31 mouse cellular contexts compared by ENCODE assay signal in the genomic region with DNA sequence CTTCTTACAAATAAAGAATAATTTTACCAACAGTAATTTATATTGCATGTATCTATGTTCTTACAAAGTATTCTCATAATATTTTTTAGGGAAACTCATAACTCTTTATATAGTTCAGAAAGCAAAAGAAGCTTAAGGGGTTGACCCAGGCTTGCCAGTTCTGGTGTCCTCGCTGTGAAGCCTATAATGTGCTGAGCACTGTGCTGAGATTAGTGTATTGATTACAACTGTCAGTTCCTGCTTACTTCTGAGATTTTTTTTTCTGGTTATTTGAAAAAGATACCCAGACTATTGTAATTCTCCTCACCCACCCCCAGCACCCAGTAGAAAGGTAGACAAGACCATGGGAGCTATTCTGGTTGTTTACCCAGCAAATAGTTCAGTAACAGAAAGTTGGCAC. TPM values are rescaled to one million over a fixed set of nuclear protein-coding genes. Genes with fewer than 3 reads are reported as not detected.
DNase-seq lines count a peak whose midpoint lies in the region; ATAC-seq and TF ChIP-seq lines count a peak whose summit lies in the region.
"Had no signal": no experiment of that assay in that cellular context is flagged by ENCODE, and none has a peak within 500 bp of the region (broad histone marks: within the 10 kb centered on the region; RNA-seq: fewer than 3 reads in every experiment).

No protein-coding gene starts in this region.

- ATAC-seq in heart, embryonic 12.5 days (ENCODE audit: insufficient number of reproducible peaks, low FRiP score), result no peak
- no peak for ATAC-seq in liver, postnatal 0 days
- ATAC-seq in stomach, postnatal 0 days (ENCODE audit: low FRiP score, low TSS enrichment), result no peak
- ATAC-seq: activated CD4-positive, CD25-positive, alpha-beta regulatory T cell, adult 4 months; hindbrain, postnatal 0 days; intestine, embryonic 16.5 days had no signal

- no peak for TF ChIP-seq CTCF in liver, adult 2 months (IDR thresholded peaks at IDR 0.05; ENCODE audit: low read depth, low read length)
- TF ChIP-seq CTCF in liver, postnatal 0 days (IDR thresholded peaks at IDR 0.05; ENCODE audit: low read depth), result no peak
- TF ChIP-seq CTCF in stomach, postnatal 0 days (IDR thresholded peaks at IDR 0.05; ENCODE audit: low read depth), result no peak

- H3K4me1 ChIP-seq in heart, embryonic 12.5 days (replicated peaks), result peaks cover 47% of the 10 kb centered on the region
- H3K4me1 ChIP-seq in liver, adult 2 months (ENCODE audit: control insufficient read depth, insufficient read depth, low read length), result peaks cover 38% of the 10 kb centered on the region
- H3K4me1 ChIP-seq in liver, postnatal 0 days (ENCODE audit: insufficient read depth), result peaks cover 47% of the 10 kb centered on the region
- H3K4me1 ChIP-seq in stomach, postnatal 0 days (replicated peaks; ENCODE audit: control insufficient read depth, insufficient read depth), result no peaks in the 10 kb centered on the region; the same call in 1 of the 2 replicates

- no peak overlapping the region for H3K9ac ChIP-seq in heart, embryonic 12.5 days
- H3K9ac ChIP-seq in liver, adult 2 months (ENCODE audit: low read depth, low read length), result no peak overlapping the region
- H3K9ac ChIP-seq in liver, postnatal 0 days (replicated peaks), result no peak overlapping the region
- no peak overlapping the region for H3K9ac ChIP-seq in stomach, postnatal 0 days (ENCODE audit: low read length)
- H3K9ac ChIP-seq: forebrain, embryonic 12.5 days; limb, embryonic 12.5 days; liver, embryonic 15.5 days had no signal

- H3K4me2 ChIP-seq in heart, embryonic 12.5 days, result peak overlapping the region; percentile 27; the same call in 1 of the 2 replicates
- H3K4me2 ChIP-seq in liver, postnatal 0 days (ENCODE audit: low read depth, low read length), result 0 out of 2 replicates have a peak overlapping the region, but pooled peaks have one; percentile 15
- H3K4me2 ChIP-seq in stomach, postnatal 0 days (replicated peaks; ENCODE audit: low read depth), result no peak overlapping the region
- H3K4me2 ChIP-seq: embryonic facial prominence, embryonic 13.5 days; forebrain, embryonic 12.5 days; limb, embryonic 12.5 days had no signal

- 52% methylated on average over 1 of the region's 1 CpGs for WGBS in heart, embryonic 12.5 days
- WGBS in liver, adult 2 months, result 9% methylated on average over 1 of the region's 1 CpGs
- WGBS in liver, postnatal 0 days (ENCODE audit: insufficient replicate concordance), result 38% methylated on average over 1 of the region's 1 CpGs
- 32% methylated on average over 1 of the region's 1 CpGs for WGBS in stomach, postnatal 0 days

- no peaks in the 10 kb centered on the region for H3K27me3 ChIP-seq in heart, embryonic 12.5 days (replicated peaks)
- H3K27me3 ChIP-seq in liver, adult 2 months (ENCODE audit: control insufficient read depth, insufficient read depth, low read length), result no peaks in the 10 kb centered on the region
- H3K27me3 ChIP-seq in liver, postnatal 0 days (ENCODE audit: insufficient read depth, low read length), result no peaks in the 10 kb centered on the region
- H3K27me3 ChIP-seq in stomach, postnatal 0 days (ENCODE audit: control insufficient read depth, insufficient read depth, low read length), result no peaks in the 10 kb centered on the region
- H3K27me3 ChIP-seq: embryonic facial prominence, embryonic 13.5 days; forebrain, embryonic 12.5 days; limb, embryonic 12.5 days; liver, embryonic 15.5 days had no signal

- no peak for TF ChIP-seq POLR2A in liver, adult 2 months (IDR thresholded peaks at IDR 0.05; ENCODE audit: extremely low read depth, insufficient read depth, low read length)

- DNase-seq in heart, adult 8-10 months (ENCODE audit: low spot score), result no peak
- DNase-seq in liver, adult 2 months (ENCODE audit: extremely low read depth, low read depth, low spot score), result peak; percentile 80
- no peak for DNase-seq in liver
- DNase-seq in liver, postnatal 0 days, result no peak
- DNase-seq in stomach, postnatal 0 days (ENCODE audit: low spot score), result no peak
- DNase-seq in left cerebral cortex, adult 9 months (ENCODE audit: low spot score in 2 of 2), result no peak
- DNase-seq in adrenal gland, adult 2 months, result no peak
- DNase-seq: adrenal gland, postnatal 10 days; cerebellum, adult 8-10 months; cerebellum, postnatal 36 days; embryo, embryonic 11 days; gastrocnemius, postnatal 25 days; kidney, postnatal 25 days; layer of hippocampus, postnatal 36 days; right cerebral cortex, postnatal 14 days; thymus, adult 2 months had no signal

- no peak for TF ChIP-seq EP300 in liver, postnatal 0 days (IDR thresholded peaks at IDR 0.05; ENCODE audit: low read depth)
- TF ChIP-seq EP300 in stomach, postnatal 0 days (optimal IDR thresholded peaks at IDR 0.05), result no peak

- no peak overlapping the region for H3K4me3 ChIP-seq in heart, embryonic 12.5 days
- no peak overlapping the region for H3K4me3 ChIP-seq in liver, adult 2 months (ENCODE audit: insufficient read depth, low read depth, low read length)
- no peak overlapping the region for H3K4me3 ChIP-seq in liver, postnatal 0 days (ENCODE audit: low read depth, low read length)
- no peak overlapping the region for H3K4me3 ChIP-seq in stomach, postnatal 0 days (ENCODE audit: low read depth, low read length)
- H3K4me3 ChIP-seq: embryonic facial prominence, embryonic 13.5 days; erythroblast, embryonic 14.5 days; forebrain, embryonic 12.5 days; hindbrain, embryonic 10.5 days; layer of hippocampus, adult 2 months; limb, embryonic 12.5 days; liver, embryonic 15.5 days; midbrain, embryonic 10.5 days had no signal

- H3K79me2 ChIP-seq in liver, adult 2 months (ENCODE audit: control insufficient read depth, insufficient read depth, low read length), result peaks cover 22% of the 10 kb centered on the region; the same call in 1 of the 2 replicates

- H3K27ac ChIP-seq in heart, embryonic 12.5 days (ENCODE audit: poor library complexity, severe bottlenecking), result peak overlapping the region; percentile 73
- H3K27ac ChIP-seq in liver, adult 2 months (replicated peaks; ENCODE audit: insufficient read depth, low read depth, low read length), result peak overlapping the region; percentile 44
- H3K27ac ChIP-seq in liver, postnatal 0 days (ENCODE audit: low read depth), result peak overlapping the region; percentile 60; the same call in 1 of the 2 replicates
- peak overlapping the region; percentile 54; the same call in 1 of the 2 replicates for H3K27ac ChIP-seq in stomach, postnatal 0 days (replicated peaks)
- H3K27ac ChIP-seq: embryonic facial prominence, embryonic 13.5 days; forebrain, embryonic 12.5 days; hindbrain, embryonic 10.5 days; hindbrain, postnatal 0 days; layer of hippocampus, adult 2 months; limb, embryonic 12.5 days; midbrain, embryonic 10.5 days had no signal

- no peaks in the 10 kb centered on the region for H3K9me3 ChIP-seq in heart, embryonic 12.5 days (replicated peaks)
- H3K9me3 ChIP-seq in liver, postnatal 0 days (ENCODE audit: low read length), result no peaks in the 10 kb centered on the region
- H3K9me3 ChIP-seq in stomach, postnatal 0 days (ENCODE audit: control insufficient read depth, low read length), result no peaks in the 10 kb centered on the region
- H3K9me3 ChIP-seq: embryonic facial prominence, embryonic 13.5 days; forebrain, embryonic 12.5 days; G1E; hindbrain, embryonic 10.5 days; limb, embryonic 12.5 days; liver, embryonic 15.5 days; midbrain, embryonic 10.5 days had no signal

- peaks cover 35% of the 10 kb centered on the region for H3K36me3 ChIP-seq in heart, embryonic 12.5 days
- peaks cover 21% of the 10 kb centered on the region for H3K36me3 ChIP-seq in liver, adult 2 months (ENCODE audit: control insufficient read depth, insufficient read depth, low read length)
- peaks cover 21% of the 10 kb centered on the region for H3K36me3 ChIP-seq in liver, postnatal 0 days (replicated peaks; ENCODE audit: insufficient read depth, low read length)
- peaks cover 9% of the 10 kb centered on the region; the same call in 1 of the 2 replicates for H3K36me3 ChIP-seq in stomach, postnatal 0 days (ENCODE audit: control insufficient read depth, insufficient read depth, low read length)

RNA-seq across cellular contexts. Expression of a gene that starts 4.2 kb away (rescaled TPM):
- polyA plus RNA-seq in heart, embryonic 12.5 days (2016; fragmentation: Nextera tagmentation; extraction: Ambion mirVana), result 119 and 127 TPM in 2 replicates
- total RNA-seq in heart, adult 8-10 months (2022), result 100 to 1,000 TPM in 2 of 4 experiments, 10 to 100 TPM in 2; 89.6 to 104 (median 99.6) TPM
- total RNA-seq in liver, adult 2 months (2014; rRNA removed), result 69.9 and 74.3 TPM in 2 replicates
- 12.8 and 13.6 TPM in 2 replicates for polyA plus RNA-seq in liver, adult 2 months (2012; rRNA removed)
- 38.4 and 42.5 TPM in 2 replicates for polyA plus RNA-seq in liver, postnatal 0 days (2015; fragmentation: Nextera tagmentation; extraction: Ambion mirVana)
- polyA plus RNA-seq in stomach, postnatal 0 days (2015; fragmentation: Nextera tagmentation; extraction: Ambion mirVana), result 59.2 and 65.6 TPM in 2 replicates
- 100 to 1,000 TPM in 1 of 2 experiments, 10 to 100 TPM in 1; 91.1 to 109 TPM for total RNA-seq in adrenal gland, adult 2 months (2021)
- 17.1 and 20.0 TPM in 2 replicates for polyA plus RNA-seq in adrenal gland, adult 2 months (2012; rRNA removed)

RNA-seq across cellular contexts. Expression of a gene that starts 18.9 kb away (rescaled TPM):
- 148 TPM in 2 replicates for polyA plus RNA-seq in heart, embryonic 12.5 days (2016; fragmentation: Nextera tagmentation; extraction: Ambion mirVana)
- total RNA-seq in heart, adult 8-10 months (2022), result 10 to 100 TPM; 50.6 to 58.9 (median 53.5) TPM
- total RNA-seq in liver, adult 2 months (2014; rRNA removed), result 56.2 and 59.4 TPM in 2 replicates
- polyA plus RNA-seq in liver, adult 2 months (2012; rRNA removed), result 11.9 and 13.4 TPM in 2 replicates
- polyA plus RNA-seq in liver, postnatal 0 days (2015; fragmentation: Nextera tagmentation; extraction: Ambion mirVana), result 149 and 154 TPM in 2 replicates
- polyA plus RNA-seq in stomach, postnatal 0 days (2015; fragmentation: Nextera tagmentation; extraction: Ambion mirVana), result 159 and 160 TPM in 2 replicates
- 10 to 100 TPM; 63.1 to 70.9 TPM for total RNA-seq in adrenal gland, adult 2 months (2021)
- polyA plus RNA-seq in adrenal gland, adult 2 months (2012; rRNA removed), result 11.8 and 16.3 TPM in 2 replicates

RNA-seq across cellular contexts. Expression of a gene that starts 44.4 kb away (rescaled TPM):
- not detected in 2 replicates for polyA plus RNA-seq in heart, embryonic 12.5 days (2016; fragmentation: Nextera tagmentation; extraction: Ambion mirVana)
- total RNA-seq in heart, adult 8-10 months (2022), result under 1 TPM in 2 of 4 experiments, not detected in 2; 0.09 to 0.14 TPM
- 0.07 and 0.09 TPM in 2 replicates for total RNA-seq in liver, adult 2 months (2014; rRNA removed)
- 0.02 TPM in 1 of 2 replicates, not detected in the other for polyA plus RNA-seq in liver, adult 2 months (2012; rRNA removed)
- polyA plus RNA-seq in liver, postnatal 0 days (2015; fragmentation: Nextera tagmentation; extraction: Ambion mirVana), result not detected in 2 replicates
- 76.2 and 81.1 TPM in 2 replicates for polyA plus RNA-seq in stomach, postnatal 0 days (2015; fragmentation: Nextera tagmentation; extraction: Ambion mirVana)
- under 1 TPM in 1 of 2 experiments, not detected in 1; 0.07 TPM for total RNA-seq in adrenal gland, adult 2 months (2021)
- polyA plus RNA-seq in adrenal gland, adult 2 months (2012; rRNA removed), result not detected in 2 replicates
- total RNA-seq: adrenal gland, postnatal 10 days; gastrocnemius, postnatal 25 days; hindbrain, postnatal 0 days; layer of hippocampus, adult 2 months; layer of hippocampus, postnatal 36 days; left cerebral cortex, postnatal 14 days had no signal
- polyA plus RNA-seq: activated CD4-positive, CD25-positive, alpha-beta regulatory T cell, adult 4 months; brain, embryonic 14.5 days; erythroblast, embryonic 14.5 days; forebrain, embryonic 12.5 days; G1E; hindbrain, embryonic 10.5 days; limb, embryonic 12.5 days; liver, embryonic 15.5 days; midbrain, embryonic 10.5 days; thymus, adult 2 months had no signal

Comparison
In these comparisons a context has a peak if more than half of its experiments do, and no peak if none do; other contexts are left out.
1. RNA of a gene that starts 44.4 kb away (polyA plus RNA-seq): 76.2 to 81.1 TPM in stomach, postnatal 0 days; 0.02 TPM in liver, adult 2 months, not detected in liver, postnatal 0 days, not detected in heart, embryonic 12.5 days and not detected in adrenal gland, adult 2 months; every median in the first group is over 10 times any median in the second.
2. Peak in every context shown above with its lines, with median percentiles within 50 percentile points of each other: H3K27ac ChIP-seq.